Mouse (Mus musculus) ES-Bruce4 (cell line): Measurements from ENCODE around the gene Rbm39. TPM values are rescaled to one million over a fixed set of nuclear protein-coding genes. Genes with fewer than 3 reads are reported as not detected.

Experiments
- H3K27ac ChIP-seq: 2 replicates; pipeline ENCODE4 v1.5.1; 2012; ENCODE audit warnings: low read length, inconsistent platforms; ENCODE audit not compliant: insufficient read depth
- H3K27me3 ChIP-seq: 2 replicates; pipeline ENCODE4 v1.6.1; 2012; ENCODE audit warnings: mild to moderate bottlenecking, low read length, inconsistent platforms; ENCODE audit not compliant: control insufficient read depth, poor library complexity, insufficient read depth, severe bottlenecking
- H3K36me3 ChIP-seq: 2 replicates; pipeline ENCODE4 v1.6.1; 2012; ENCODE audit warnings: inconsistent platforms, mild to moderate bottlenecking, low read length, moderate library complexity; ENCODE audit not compliant: control insufficient read depth, poor library complexity, insufficient read depth, severe bottlenecking
- H3K4me1 ChIP-seq: one replicate; pipeline ENCODE4 v1.8.1; 2011; ENCODE audit warnings: low read length; ENCODE audit not compliant: control insufficient read depth, insufficient read depth
- H3K4me3 ChIP-seq: 2 replicates; pipeline ENCODE4 v1.5.1; 2011; ENCODE audit warnings: low read depth, mild to moderate bottlenecking, low read length
- H3K9ac ChIP-seq: 2 replicates; pipeline ENCODE4 v1.6.1; 2012; ENCODE audit warnings: low read depth, mild to moderate bottlenecking, inconsistent platforms; ENCODE audit not compliant: poor library complexity, severe bottlenecking
- H3K9me3 ChIP-seq: replicated peaks from 2 replicates; pipeline ENCODE4 v1.6.1; 2012; ENCODE audit warnings: mild to moderate bottlenecking, low read length, inconsistent platforms; ENCODE audit not compliant: control insufficient read depth, poor library complexity, insufficient read depth, severe bottlenecking
- CTCF ChIP-seq: IDR thresholded peaks from one replicate; pipeline ENCODE4 v1.8.1; 2011; ENCODE audit warnings: low read depth, low read length
- EP300 ChIP-seq: IDR thresholded peaks from 2 replicates; pipeline ENCODE4 v1.6.1; 2011; ENCODE audit warnings: low read depth, low read length; ENCODE audit not compliant: insufficient read depth
- POLR2A ChIP-seq: IDR thresholded peaks from one replicate; pipeline ENCODE4 v1.8.1; 2011; ENCODE audit warnings: low read length; ENCODE audit not compliant: insufficient read depth
- polyA plus RNA-seq: library from polyadenylated mRNA; stranded (reverse); fragments of >200 nt; gene quantifications from 2 replicates; pipeline ENCODE4 v1.2.4, GENCODE M21; 2011; ENCODE audit warnings: low read depth; ENCODE audit not compliant: missing spikeins, insufficient read depth, insufficient read length

Rbm39 gene
- polyA plus RNA-seq, 1 experiment = 518 TPM

GRCm38 (mm10) chr2:156196302-156197128 is 16.5 kb upstream of the Rbm39 start, which contains the start of gene Phf20:
Phf20 (plus strand) TSS chr2:156196466.
- Histone ChIP-seq H3K27me3 (no peaks in the 10 kb centered on the region), H3K4me3 (peak within 1 kb of the TSS; percentile 97), H3K36me3 (peaks cover 6% of the 10 kb centered on the region), H3K4me1 (peaks cover 2% of the 10 kb centered on the region), H3K27ac (peak within 1 kb of the TSS; percentile 46; the same call in 1 of the 2 replicates), H3K9me3 (no peaks in the 10 kb centered on the region), H3K9ac (peak within 1 kb of the TSS; percentile 78)
- 0 out of 2 replicates have a peak, but pooled peaks have one; percentile 46 for TF ChIP-seq EP300
- TF ChIP-seq CTCF = no peak
- TF ChIP-seq POLR2A = peak; percentile 73

DNA sequence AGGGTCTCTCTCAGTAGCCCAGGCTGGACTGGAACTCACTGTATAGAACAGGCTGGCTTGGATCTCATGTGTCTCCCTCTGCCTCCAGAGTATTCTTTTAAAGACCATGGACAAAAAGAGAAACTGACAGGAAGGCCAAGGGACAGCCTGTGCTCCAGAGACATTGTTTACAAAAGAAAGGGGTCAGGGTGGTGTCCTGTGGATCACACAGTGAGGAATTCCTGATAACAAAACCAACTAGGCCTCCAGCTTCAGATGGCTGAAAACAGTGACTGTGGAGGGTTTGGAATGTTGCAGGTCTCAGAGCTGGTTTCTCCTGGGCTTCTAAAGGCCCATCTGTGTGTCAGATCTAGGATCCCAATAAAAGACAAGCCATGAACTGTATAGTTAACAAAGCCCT is 14.5 kb upstream of the Rbm39 start:
- TF ChIP-seq EP300 (0 out of 2 replicates have a peak, but pooled peaks have one; percentile 36), CTCF (no peak), POLR2A (no peak)
- Histone ChIP-seq H3K4me3 (no peak overlapping the region), H3K27ac (peak overlapping the region; percentile 79), H3K27me3 (no peaks in the 10 kb centered on the region), H3K9me3 (no peaks in the 10 kb centered on the region), H3K9ac (no peak overlapping the region), H3K36me3 (no peaks in the 10 kb centered on the region), H3K4me1 (peaks cover 2% of the 10 kb centered on the region)

DNA sequence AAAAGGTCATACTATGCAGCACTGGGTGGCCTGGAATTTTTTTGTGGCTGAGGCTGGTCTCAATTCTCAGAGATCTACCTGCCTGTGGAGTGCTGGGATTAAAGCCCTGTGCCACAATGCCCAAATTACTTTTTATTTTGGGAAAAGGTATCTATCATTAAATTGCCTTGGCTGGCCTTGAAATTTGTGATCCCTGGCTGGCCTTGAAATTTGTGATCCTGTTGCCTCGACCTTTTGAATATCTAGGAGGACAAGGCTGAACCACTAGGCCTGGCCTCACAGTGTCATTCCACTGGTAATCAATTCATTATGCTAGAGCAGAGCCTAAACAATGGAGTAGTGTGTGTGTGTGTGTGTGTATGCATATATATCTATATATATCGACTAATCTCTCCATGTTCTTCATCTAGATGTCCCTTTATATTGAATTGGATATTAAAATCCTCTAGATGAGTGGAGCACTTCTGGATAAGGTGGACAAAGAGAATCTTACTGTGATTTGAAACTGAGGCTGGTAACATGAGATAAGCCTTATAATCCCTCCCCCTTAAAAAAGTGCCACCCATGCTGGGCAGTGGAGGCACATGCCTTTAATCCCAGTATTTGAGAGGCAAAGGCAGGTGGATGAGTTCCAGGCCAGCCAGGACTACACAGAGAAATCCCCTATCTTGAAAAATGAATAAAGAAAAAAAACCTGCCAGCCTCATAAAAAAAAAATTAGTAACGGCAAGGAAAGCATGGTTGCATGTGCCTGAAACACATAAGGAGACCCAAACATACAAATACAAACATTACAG is 13.2 kb upstream of the Rbm39 start:
- no peaks in the 10 kb centered on the region for H3K9me3 ChIP-seq
- H3K27me3 ChIP-seq = no peaks in the 10 kb centered on the region
- H3K36me3 ChIP-seq = no peaks in the 10 kb centered on the region
- no peak overlapping the region for H3K9ac ChIP-seq
- H3K27ac ChIP-seq = no peak overlapping the region
- H3K4me1 ChIP-seq = peaks cover 2% of the 10 kb centered on the region
- no peak overlapping the region for H3K4me3 ChIP-seq
- TF ChIP-seq EP300 (no peak), POLR2A (no peak), CTCF (no peak)

DNA sequence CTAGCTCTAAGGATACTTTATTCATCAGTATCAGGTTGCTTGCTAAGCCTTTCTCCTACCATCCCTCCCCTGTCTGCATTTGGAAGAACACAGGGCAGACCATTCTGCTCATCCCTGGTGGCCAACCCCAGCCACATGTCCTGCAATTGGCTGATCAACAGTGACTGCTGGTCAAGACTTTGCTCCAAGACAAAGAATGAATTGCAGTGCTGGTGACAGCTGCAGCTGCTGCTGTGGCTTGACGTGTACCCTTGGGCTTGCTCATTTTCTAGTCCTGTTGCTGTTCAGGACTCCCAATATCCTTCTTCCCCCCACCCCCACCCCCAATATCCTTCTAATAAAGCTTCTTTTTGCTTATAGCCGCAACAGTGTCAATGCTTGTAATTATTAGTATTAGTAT is 12.0 kb upstream of the Rbm39 start:
- Histone ChIP-seq H3K27me3 (no peaks in the 10 kb centered on the region), H3K9ac (no peak overlapping the region), H3K27ac (no peak overlapping the region), H3K4me1 (peaks cover 2% of the 10 kb centered on the region), H3K36me3 (no peaks in the 10 kb centered on the region), H3K9me3 (no peaks in the 10 kb centered on the region), H3K4me3 (no peak overlapping the region)
- no peak for TF ChIP-seq EP300
- TF ChIP-seq POLR2A = no peak
- TF ChIP-seq CTCF = no peak

- no peak for TF ChIP-seq EP300
- TF ChIP-seq POLR2A = no peak
- no peak for TF ChIP-seq CTCF
- Histone ChIP-seq H3K4me3 (no peak overlapping the region), H3K9me3 (no peaks in the 10 kb centered on the region), H3K9ac (no peak overlapping the region), H3K27me3 (no peaks in the 10 kb centered on the region), H3K27ac (no peak overlapping the region), H3K4me1 (peaks cover 2% of the 10 kb centered on the region), H3K36me3 (no peaks in the 10 kb centered on the region)
Measured at GRCm38 (mm10) chr2:156191540-156191939, 11.5 kb upstream of the Rbm39 start.
